Mouse (Mus musculus) kidney, postnatal 0 days (tissue): ENCODE results near the gene Nfx1. TPM values are rescaled to one million over a fixed set of nuclear protein-coding genes. Genes with fewer than 3 reads are reported as not detected.

Source experiments
- ATAC-seq: fragments of 200-750 bp; cut with Nextera tagmentation; replicated peaks from 2 replicates; pipeline ENCODE4 v1.8.0; 2017; ENCODE audit warnings: low read depth, moderate number of reproducible peaks, moderate TSS enrichment, moderate library complexity; ENCODE audit not compliant: low FRiP score
- DNase-seq: peaks from one replicate; pipeline ENCODE4 v3.0.0-alpha.2; 2016; ENCODE audit warnings: low spot score
- H3K27ac ChIP-seq: fragments of 300-500 bp; sonication (generic); 2 replicates; pipeline ENCODE4 v1.5.1; 2014; ENCODE audit warnings: mild to moderate bottlenecking
- H3K27me3 ChIP-seq: fragments of 300-500 bp; sonication (generic); 2 replicates; pipeline ENCODE4 v1.6.1; 2014; ENCODE audit warnings: low read length, mixed read lengths; ENCODE audit not compliant: insufficient read depth
- H3K36me3 ChIP-seq: fragments of 300-500 bp; sonication (generic); 2 replicates; pipeline ENCODE4 v1.6.1; 2014; ENCODE audit warnings: low read length, mixed read lengths; ENCODE audit not compliant: insufficient read depth
- H3K4me1 ChIP-seq: fragments of 300-500 bp; sonication (generic); replicated peaks from 2 replicates; pipeline ENCODE4 v1.6.1; 2014; ENCODE audit warnings: antibody characterized with exemption, low read length, mixed read lengths; ENCODE audit not compliant: insufficient read depth
- H3K4me2 ChIP-seq: fragments of 300-500 bp; sonication (generic); 2 replicates; pipeline ENCODE4 v1.6.1; 2014; ENCODE audit warnings: mild to moderate bottlenecking, low read length, moderate library complexity, mixed read lengths
- H3K4me3 ChIP-seq: fragments of 300-500 bp; sonication (generic); replicated peaks from 2 replicates; pipeline ENCODE4 v1.5.1; 2014; ENCODE audit warnings: low read depth, low read length
- H3K9ac ChIP-seq: fragments of 300-500 bp; sonication (generic); 2 replicates; pipeline ENCODE4 v1.6.1; 2014; ENCODE audit warnings: low read depth, low read length
- H3K9me3 ChIP-seq: fragments of 300-500 bp; sonication (generic); replicated peaks from 2 replicates; pipeline ENCODE4 v1.6.1; 2016; ENCODE audit warnings: low read length, inconsistent platforms, mixed read lengths
- CTCF ChIP-seq: IDR thresholded peaks from 2 replicates; pipeline ENCODE4 v1.5.1; 2016; ENCODE audit warnings: antibody characterized with exemption, low read depth, mild to moderate bottlenecking, moderate library complexity
- WGBS: fragments of 180-500 bp; shearing (Covaris S2); extraction: QIAGEN DNeasy Blood & Tissue Kit; methylation state at CpG from one replicate; pipeline ENCODE4 v1.1.7; 2014; 5-methylcytosine and 5-hydroxymethylcytosine counted together
- polyA plus RNA-seq: library from polyadenylated mRNA; unstranded; fragments of >200 nt; fragmentation: Nextera tagmentation; extraction: Ambion mirVana; gene quantifications from 2 replicates; pipeline ENCODE4 v1.2.1, GENCODE M21; 2015

Nfx1 gene
- polyA plus RNA-seq, 1 experiment from 2014 or later, result 55.1 TPM

GRCm38 (mm10) chr4:41047524-41048271 is 77.0 kb downstream of the Nfx1 start, which contains the start of gene Aqp7:
Gene Aqp7, minus strand, starts transcription at chr4:41048139.
- DNase-seq (no peak), ATAC-seq (no peak)
- Histone ChIP-seq H3K27ac (no peak within 1 kb of the TSS), H3K4me2 (no peak within 1 kb of the TSS), H3K4me1 (no peaks in the 10 kb centered on the region), H3K4me3 (no peak within 1 kb of the TSS), H3K36me3 (no peaks in the 10 kb centered on the region), H3K27me3 (no peaks in the 10 kb centered on the region), H3K9me3 (no peaks in the 10 kb centered on the region), H3K9ac (no peak within 1 kb of the TSS)
- 40% methylated on average over 9 of the region's 9 CpGs for WGBS
- no peak for TF ChIP-seq CTCF

DNA sequence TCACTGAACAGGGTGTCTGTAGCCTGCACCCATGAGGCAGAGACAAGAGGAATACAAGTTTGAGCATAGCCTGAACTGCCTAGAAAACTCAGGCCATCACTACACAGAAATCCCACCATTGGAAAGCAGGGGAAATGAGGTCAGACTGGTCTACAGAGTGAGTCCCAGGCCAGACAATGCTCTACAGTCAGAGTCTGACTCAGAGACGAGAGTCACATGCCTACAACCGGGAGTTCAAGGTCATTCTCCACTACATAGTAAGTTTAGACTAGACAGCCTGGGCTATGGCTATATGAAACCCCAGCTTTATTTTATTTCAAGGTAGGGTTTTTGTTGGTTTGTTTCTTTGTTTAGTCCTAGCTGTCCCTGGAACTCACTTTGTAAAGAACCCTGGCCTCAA is 78.2 kb downstream of the Nfx1 start:
- no peak for TF ChIP-seq CTCF
- WGBS, result 55% methylated on average over 2 of the region's 2 CpGs
- Histone ChIP-seq H3K27ac (no peak overlapping the region), H3K9ac (no peak overlapping the region), H3K4me3 (no peak overlapping the region), H3K4me2 (no peak overlapping the region), H3K4me1 (no peaks in the 10 kb centered on the region), H3K9me3 (no peaks in the 10 kb centered on the region), H3K36me3 (no peaks in the 10 kb centered on the region), H3K27me3 (no peaks in the 10 kb centered on the region)
- no peak for ATAC-seq
- no peak for DNase-seq

GRCm38 (mm10) chr4:41050726-41051675 is 80.3 kb downstream of the Nfx1 start:
- Histone ChIP-seq H3K4me1 (no peaks in the 10 kb centered on the region), H3K36me3 (no peaks in the 10 kb centered on the region), H3K4me3 (0 out of 2 replicates have a peak overlapping the region, but pooled peaks have one; percentile 7), H3K4me2 (peak overlapping the region; percentile 44; the same call in 1 of the 2 replicates), H3K27me3 (no peaks in the 10 kb centered on the region), H3K9me3 (no peaks in the 10 kb centered on the region), H3K27ac (no peak overlapping the region), H3K9ac (0 out of 2 replicates have a peak overlapping the region, but pooled peaks have one; percentile 23)
- peak; percentile 86 for TF ChIP-seq CTCF
- peak; percentile 96 for DNase-seq
- no peak for ATAC-seq
- WGBS, result 28% methylated on average over 16 of the region's 16 CpGs

GRCm38 (mm10) chr4:41051781-41052180 is 81.1 kb downstream of the Nfx1 start:
- H3K4me3 ChIP-seq, result no peak overlapping the region
- H3K9ac ChIP-seq, result no peak overlapping the region
- no peak overlapping the region for H3K27ac ChIP-seq
- 83% methylated on average over 7 of the region's 7 CpGs for WGBS
- H3K4me1 ChIP-seq, result 0 out of 2 replicates have a peak, but pooled peaks cover 2% of the 10 kb centered on the region
- H3K36me3 ChIP-seq, result no peaks in the 10 kb centered on the region
- no peak for DNase-seq
- no peaks in the 10 kb centered on the region for H3K27me3 ChIP-seq
- no peak for TF ChIP-seq CTCF
- no peaks in the 10 kb centered on the region for H3K9me3 ChIP-seq
- no peak overlapping the region for H3K4me2 ChIP-seq
- ATAC-seq, result no peak

DNA sequence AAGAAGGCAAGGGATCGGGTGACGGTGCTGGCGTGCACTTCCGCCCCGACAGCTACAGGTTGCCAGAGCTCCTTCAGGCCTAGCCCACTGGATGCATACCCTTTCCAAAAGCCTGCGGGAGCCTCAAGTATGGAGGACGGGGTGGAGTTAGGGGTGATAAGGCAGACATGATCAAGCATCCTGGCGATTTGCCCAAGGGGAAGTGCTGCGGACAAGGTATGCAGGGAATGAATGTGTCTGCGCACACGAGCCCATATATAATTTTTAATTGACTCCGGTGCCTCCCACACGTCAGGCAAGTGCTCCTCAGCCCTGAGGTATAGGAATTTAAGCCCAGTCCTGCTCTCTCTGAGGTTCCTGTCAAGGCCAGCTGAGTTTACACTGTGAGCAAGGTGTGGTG is 84.4 kb downstream of the Nfx1 start:
- H3K36me3 ChIP-seq, result no peaks in the 10 kb centered on the region
- peak; percentile 77 for DNase-seq
- H3K9me3 ChIP-seq, result no peaks in the 10 kb centered on the region
- H3K4me3 ChIP-seq, result peak overlapping the region; percentile 9; the same call in 1 of the 2 replicates
- peak overlapping the region; percentile 51; the same call in 1 of the 2 replicates for H3K27ac ChIP-seq
- peak; percentile 29; the same call in 1 of the 2 replicates for ATAC-seq
- H3K9ac ChIP-seq, result no peak overlapping the region; the same call in 1 of the 2 replicates
- H3K27me3 ChIP-seq, result no peaks in the 10 kb centered on the region
- TF ChIP-seq CTCF, result no peak
- WGBS, result 13% methylated on average over 13 of the region's 13 CpGs
- H3K4me2 ChIP-seq, result peak overlapping the region; percentile 48
- H3K4me1 ChIP-seq, result 0 out of 2 replicates have a peak, but pooled peaks cover 4% of the 10 kb centered on the region

DNA sequence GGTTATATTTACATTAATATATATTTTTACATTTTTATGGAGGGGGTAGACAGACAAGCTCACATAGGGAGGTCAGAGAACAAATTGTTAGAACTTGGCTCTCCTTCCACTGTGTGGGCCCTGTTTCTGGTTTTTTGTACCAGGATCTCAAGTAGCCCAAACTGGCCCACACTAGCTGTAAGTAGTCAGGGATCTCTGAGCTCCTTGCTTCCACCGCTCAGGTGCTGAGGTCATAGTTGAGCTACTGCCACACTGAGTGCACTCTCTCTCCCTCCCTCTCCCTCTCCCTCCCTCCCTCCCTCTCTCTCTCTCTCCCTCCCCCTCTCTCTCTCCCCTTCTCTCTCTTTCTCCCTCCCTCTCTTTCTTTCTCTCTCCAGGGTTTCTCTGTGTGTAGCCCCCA is 85.5 kb downstream of the Nfx1 start:
- H3K27ac ChIP-seq, result peak overlapping the region; percentile 81

More for the DNA sequence above, 85.5 kb downstream of the Nfx1 start:
- H3K9ac ChIP-seq, result no peak overlapping the region
- 0 out of 2 replicates have a peak, but pooled peaks cover 4% of the 10 kb centered on the region for H3K4me1 ChIP-seq
- H3K36me3 ChIP-seq, result no peaks in the 10 kb centered on the region
- no peak overlapping the region for H3K4me2 ChIP-seq
- ATAC-seq, result peak; percentile 41; the same call in 1 of the 2 replicates
- no peak for DNase-seq
- H3K9me3 ChIP-seq, result no peaks in the 10 kb centered on the region
- H3K27me3 ChIP-seq, result no peaks in the 10 kb centered on the region
- 23% methylated on average over 1 of the region's 1 CpGs for WGBS
- H3K4me3 ChIP-seq, result no peak overlapping the region
- no peak for TF ChIP-seq CTCF
